Mouse (Mus musculus) frontal cortex, postnatal 10 days (tissue): ENCODE data around the gene Snph.
A peak's percentile ranks its signal among the peaks of the same experiment; 100 is the strongest.

Experiments used
- DNase-seq, 2 experiments: peaks; one replicate each; pipeline ENCODE4 v3.0.0; 2022; ENCODE audit warnings: low spot score in 2 of 2, mixed read lengths in 1 of 2

Gene Snph

DNA sequence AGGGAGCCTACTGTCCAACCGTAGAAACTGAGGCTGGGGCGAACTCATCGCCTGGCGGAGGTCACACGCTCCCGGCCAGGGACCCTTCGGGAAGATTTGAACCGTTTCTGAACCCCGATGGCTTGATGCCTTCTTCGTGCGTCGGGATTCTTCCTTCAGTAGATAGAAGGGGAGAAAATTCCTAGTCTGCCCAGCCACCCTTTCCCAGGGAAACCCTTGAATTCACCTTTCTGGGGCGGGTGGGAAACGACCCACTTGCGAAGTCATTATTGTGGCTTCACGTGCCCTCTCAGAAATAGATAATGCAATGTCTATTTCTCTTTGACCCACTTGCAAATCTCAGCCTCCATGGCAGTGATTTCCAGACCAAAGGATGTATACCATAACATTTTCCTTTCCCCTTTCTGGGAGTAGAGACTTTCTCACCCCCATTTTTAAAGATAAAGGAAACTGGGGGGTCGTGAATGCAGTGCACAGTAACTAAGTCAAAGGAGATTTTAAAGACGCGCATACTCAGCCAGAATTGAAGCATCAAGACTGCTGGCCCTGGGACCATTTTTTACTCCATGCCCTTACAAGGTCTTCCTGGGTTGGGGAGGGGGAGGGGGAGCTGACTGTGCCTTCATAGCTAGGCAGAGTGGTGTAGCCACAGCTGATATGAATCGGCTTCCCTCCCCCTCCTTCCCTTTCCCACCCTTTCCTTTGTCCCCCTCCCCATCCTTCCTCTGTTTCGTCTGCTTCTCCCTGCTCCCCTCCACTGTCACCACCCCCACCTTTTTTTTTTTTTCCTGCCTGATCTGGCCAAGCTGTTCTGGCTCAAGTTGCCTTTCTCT is 89.1 kb downstream of the Snph start:
- peak; percentile 49 to 60 for DNase-seq

DNA sequence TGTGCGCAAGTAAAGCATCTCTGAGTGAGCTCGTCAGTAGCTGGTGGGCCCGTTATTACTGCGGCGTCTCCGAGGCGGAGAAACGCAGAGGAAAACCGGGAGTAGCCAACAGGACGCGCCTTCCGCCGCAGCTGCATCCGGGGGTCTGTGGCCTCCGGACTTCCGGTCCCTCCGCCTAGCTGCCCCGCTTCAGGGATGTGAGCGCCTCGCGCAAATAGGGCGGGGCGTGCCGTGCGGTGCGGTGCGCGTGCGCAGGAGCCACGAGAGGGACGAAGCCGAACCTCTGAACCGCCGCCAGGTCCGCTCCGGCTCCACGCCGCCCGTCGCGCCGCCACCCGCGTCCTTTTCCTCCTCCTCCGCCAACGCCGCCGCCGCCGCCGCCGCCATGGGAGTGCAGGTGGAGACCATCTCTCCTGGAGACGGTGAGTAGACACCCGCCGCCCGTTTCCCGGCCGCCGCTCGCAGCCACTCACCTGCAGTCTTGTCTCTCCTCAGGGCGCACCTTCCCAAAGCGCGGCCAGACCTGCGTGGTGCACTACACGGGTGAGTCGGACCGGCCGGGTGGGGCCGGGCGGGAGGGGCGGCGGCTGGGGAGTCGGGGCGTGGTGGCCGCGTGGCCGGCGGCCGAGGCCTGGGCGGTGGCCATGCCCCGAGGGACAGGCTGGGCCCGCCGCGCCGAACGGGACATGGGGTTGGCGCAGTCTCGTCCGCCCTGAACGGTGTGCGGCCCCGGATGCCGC is 89.9 kb downstream of the Snph start, which contains the start of gene Fkbp1a:
Fkbp1a (plus strand) TSS at position 161 of the 740 bp plus-strand sequence.
- DNase-seq = peak; percentile 94 to 97
